Mouse (Mus musculus) cortical plate, adult 2 months (tissue): ENCODE measurements around the gene Polr2g.

Experiments
- CTCF ChIP-seq: fragments of 200-500 bp; IDR thresholded peaks from 2 replicates; pipeline ENCODE4 v1.5.1; 2011; ENCODE audit warnings: mild to moderate bottlenecking, control low read depth, low read length; ENCODE audit not compliant: insufficient read depth; ENCODE audit errors: extremely low read depth
- POLR2A ChIP-seq: fragments of 200-500 bp; IDR thresholded peaks from 2 replicates; pipeline ENCODE4 v1.6.1; 2011; ENCODE audit warnings: mild to moderate bottlenecking, low read length, control low read depth; ENCODE audit not compliant: insufficient read depth; ENCODE audit errors: extremely low read depth

DNA sequence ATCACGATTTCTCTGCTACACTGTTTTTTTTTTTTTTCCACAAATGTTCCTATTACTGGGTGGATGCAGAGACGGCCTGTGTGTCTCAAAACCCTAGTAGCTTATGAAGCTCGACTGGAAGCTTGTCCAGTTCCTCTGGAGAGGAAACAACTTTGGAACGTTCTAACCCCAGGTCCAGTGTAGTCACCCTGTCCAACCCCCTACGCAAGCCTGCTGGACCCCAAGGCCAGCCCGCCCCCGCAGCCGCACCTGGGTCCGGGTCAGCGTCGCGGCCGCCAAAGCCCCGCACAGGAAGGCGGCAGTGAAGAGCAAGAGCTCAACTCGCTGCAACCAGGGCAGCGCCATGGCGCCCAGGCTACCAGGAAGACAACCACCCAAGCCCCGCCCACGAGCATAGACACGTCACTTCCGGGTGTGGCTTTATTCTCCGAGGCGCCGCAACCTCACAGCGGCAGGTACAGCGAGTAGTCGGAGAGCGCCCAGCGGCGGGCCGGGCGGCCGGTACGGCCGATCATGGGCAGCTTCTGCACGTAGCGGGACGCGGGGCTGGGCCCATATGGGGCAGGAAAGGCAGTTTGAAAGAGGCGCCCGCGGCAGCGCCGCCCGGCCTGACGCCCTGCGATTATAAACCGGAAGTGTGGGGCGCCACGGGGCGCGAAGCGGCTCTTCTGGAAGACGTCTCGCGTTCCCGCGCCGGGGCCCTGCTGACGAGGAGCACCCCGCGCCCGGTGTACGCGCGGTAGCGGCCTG, 24.1 kb downstream of the Polr2g start, which contains the start of gene Tmem179b:
- TF ChIP-seq CTCF (no peak), POLR2A (peak; percentile 95)
